Mouse (Mus musculus) monocyte, adult 59 days (primary cell): Measurements from ENCODE around the gene Nsun4. TPM values are rescaled to one million over a fixed set of nuclear protein-coding genes. Genes with fewer than 3 reads are reported as not detected.

Source experiments
- total RNA-seq, 2 experiments: library from RNA; stranded (reverse); gene quantifications; one replicate each; pipeline ENCODE4 v1.2.4; 2023

Nsun4 gene
- 10 to 100 TPM; 21.4 to 23.2 TPM for total RNA-seq

DNA sequence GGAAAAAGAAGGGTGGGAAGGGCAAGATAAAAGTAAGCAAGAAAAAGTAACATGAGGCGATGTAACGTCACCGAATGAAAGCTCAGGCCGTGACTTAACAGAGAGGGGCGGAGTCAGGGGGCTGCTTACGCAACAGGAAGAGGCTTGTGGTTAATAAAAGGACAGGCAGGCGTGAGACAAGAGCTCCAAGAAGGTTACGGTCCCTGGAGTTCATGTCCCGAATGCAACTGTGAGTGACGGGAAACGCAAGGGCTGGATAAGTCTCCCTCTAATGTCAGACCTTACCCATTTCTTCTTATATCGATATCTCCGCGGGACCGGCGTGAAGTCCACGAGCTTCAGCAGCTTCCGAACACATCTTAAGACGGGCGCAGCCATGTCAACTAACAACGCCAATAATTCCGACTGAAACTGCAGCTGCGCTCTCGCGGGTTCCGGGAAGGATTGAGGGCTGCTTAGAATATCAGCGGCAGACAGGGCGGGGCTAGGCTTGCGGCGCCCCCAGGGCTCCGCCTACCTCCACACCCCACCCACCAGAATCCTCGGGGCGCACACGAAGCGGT is at the start of gene Nsun4:
Nsun4 (minus strand) TSS at position 478 of the 563 bp plus-strand sequence.

GRCm38 (mm10) chr4:116074861-116075620 is 21.4 kb upstream of the Nsun4 start, which contains the start of the genes Uqcrh and Lrrc41:
TSS of gene Uqcrh (minus strand) at chr4:116075071.
TSS of gene Lrrc41 (plus strand) at chr4:116075269.

GRCm38 (mm10) chr4:116017902-116018746 is 35.6 kb downstream of the Nsun4 start, which contains the start of gene Faah:
TSS of gene Faah (minus strand) at chr4:116017926.

Other genes starting within 250 kb of the Nsun4 start
- gene Mob3c, start 225.8 kb downstream of the Nsun4 start, total RNA-seq: 10 to 100 TPM; 26.3 to 37.9 TPM
- 100 to 1,000 TPM; 145 to 156 TPM for gene Mknk1, start 214.7 kb downstream of the Nsun4 start, total RNA-seq
- 1 to 10 TPM in 1 of 2 experiments, under 1 TPM in 1; 0.55 to 1.4 TPM for gene Kncn, start 169.5 kb downstream of the Nsun4 start, total RNA-seq
- gene 6430628N08Rik, start 163.2 kb downstream of the Nsun4 start, total RNA-seq: not detected
- not detected for gene Dmbx1, start 114.0 kb downstream of the Nsun4 start, total RNA-seq
- 1 to 10 TPM; 1.2 to 2.1 TPM for gene Faah, start 36.0 kb downstream of the Nsun4 start, total RNA-seq
- gene Uqcrh, start 21.2 kb upstream of the Nsun4 start, total RNA-seq: 100 to 1,000 TPM; 261 to 279 TPM
- gene Lrrc41, start 21.4 kb upstream of the Nsun4 start, total RNA-seq: 10 to 100 TPM; 28.3 to 35.8 TPM
- 1 to 10 TPM in 1 of 2 experiments, under 1 TPM in 1; 0.84 to 1.1 TPM for gene Rad54l, start 69.8 kb upstream of the Nsun4 start, total RNA-seq
- gene Pomgnt1, start 70.0 kb upstream of the Nsun4 start, total RNA-seq: 10 to 100 TPM; 17.7 to 19.9 TPM
- gene Lurap1, start 97.5 kb upstream of the Nsun4 start, total RNA-seq: under 1 TPM; 0.09 to 0.16 TPM
- gene Tspan1, start 113.7 kb upstream of the Nsun4 start, total RNA-seq: not detected
- not detected for gene 1700042G07Rik, start 119.5 kb upstream of the Nsun4 start, total RNA-seq
- gene Gm49337, start 119.5 kb upstream of the Nsun4 start, total RNA-seq: not detected
- gene Pik3r3, start 167.7 kb upstream of the Nsun4 start, total RNA-seq: 1 to 10 TPM in 1 of 2 experiments, under 1 TPM in 1; 0.76 to 1.5 TPM